Mouse (Mus musculus) thymus, postnatal 4 days (tissue): ENCODE results near the gene Tmem223.
"Not testable (repeated sequence)": the region's sequence is repeated elsewhere in the genome, so short reads cannot be mapped to it uniquely, and the experiment has no call there.

Source experiments
- DNase-seq: peaks from one replicate; pipeline ENCODE4 v3.0.0; 2021

Gene Tmem223

DNA sequence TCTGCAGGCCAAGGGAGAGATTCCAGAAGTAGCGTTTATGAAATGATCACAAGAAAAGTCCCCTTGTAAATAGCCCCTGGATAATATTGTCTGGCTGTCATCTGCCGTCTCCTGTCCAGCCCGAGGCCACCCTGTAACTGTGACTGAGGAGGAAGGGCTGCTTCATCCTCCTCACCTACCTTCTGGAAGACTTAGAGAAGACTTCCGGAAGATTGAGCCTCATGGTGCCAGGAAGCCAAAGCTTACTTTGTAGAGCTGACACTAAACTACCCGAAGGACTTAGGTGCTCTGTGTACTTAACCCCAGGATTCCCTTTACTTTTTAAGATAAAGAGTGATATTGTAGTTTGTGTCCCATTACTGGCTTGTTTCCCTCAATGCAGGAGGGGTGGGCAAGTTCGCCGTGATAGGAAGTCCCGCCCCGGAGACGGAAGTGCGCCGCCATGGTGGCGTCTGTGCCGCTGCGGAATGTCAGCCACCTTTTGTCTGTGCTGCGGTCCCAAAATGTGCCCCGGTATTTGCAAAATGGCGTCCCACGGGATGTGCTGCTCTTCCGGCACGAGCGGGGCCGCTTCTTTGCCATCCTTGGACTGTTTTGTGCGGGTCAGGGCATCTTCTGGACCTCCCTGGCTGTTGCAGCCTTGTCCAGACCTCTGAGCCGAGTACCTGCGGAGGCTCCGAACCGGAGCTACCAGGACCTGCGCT, at the start of gene Tmem223:
TSS of gene Tmem223 (plus strand) at position 430 of the 704 bp plus-strand sequence.
- peak; percentile 90 for DNase-seq

DNA sequence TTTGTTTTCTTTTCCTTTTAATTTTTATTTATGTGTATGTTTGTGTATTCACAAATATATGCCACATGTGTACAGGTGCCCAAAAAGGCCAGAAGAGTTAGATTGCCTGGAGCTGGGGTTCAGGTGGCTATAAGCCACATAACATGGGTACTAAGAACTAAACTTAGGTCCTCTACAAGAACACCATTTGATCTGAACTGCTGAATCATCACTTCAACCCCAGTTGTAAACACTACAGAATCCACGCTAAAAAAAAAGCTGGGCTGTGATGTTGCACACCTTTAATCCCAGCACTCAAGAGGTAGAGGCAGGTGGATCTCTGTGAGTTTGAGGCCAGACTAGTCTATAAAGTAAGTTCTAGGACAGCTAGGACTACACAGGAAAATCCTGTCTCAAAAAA, 49.4 kb upstream of the Tmem223 start:
- DNase-seq = no peak

DNA sequence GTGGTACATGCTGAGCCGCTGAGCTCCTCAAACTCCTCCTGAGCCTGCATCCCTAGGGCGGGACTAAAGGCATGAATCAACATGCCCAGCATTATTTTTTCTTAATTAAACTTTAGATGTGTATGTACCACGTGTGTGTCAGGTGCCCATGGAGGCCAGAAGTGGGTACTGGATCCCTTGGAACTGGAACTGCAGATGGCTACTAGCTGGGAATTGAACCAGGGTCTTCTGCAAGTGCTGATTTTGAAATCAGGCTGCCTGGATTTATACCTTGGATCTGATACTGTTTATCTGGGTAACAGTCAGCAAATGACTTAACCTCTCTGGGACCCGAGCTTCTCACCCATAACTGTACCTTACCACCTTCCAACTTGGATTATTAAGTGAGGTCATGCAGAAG, 48.8 kb upstream of the Tmem223 start:
- no peak for DNase-seq

DNA sequence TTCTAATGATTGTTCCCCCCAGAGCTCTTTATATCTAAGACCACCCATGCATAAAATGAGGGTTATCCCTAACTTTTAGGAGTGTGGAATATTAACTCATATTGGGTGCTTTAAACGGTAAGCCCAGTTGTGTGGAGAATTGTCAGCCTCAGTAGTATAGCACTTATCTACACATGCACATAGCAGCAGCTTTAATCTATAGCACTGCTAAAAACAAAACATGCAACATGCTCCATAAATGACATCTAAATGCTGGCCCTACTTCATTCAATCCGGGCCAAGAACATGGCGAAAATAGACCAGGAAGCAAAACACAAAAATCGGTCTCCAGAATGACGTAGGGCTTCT, 48.3 kb upstream of the Tmem223 start:
- DNase-seq = no peak

DNA sequence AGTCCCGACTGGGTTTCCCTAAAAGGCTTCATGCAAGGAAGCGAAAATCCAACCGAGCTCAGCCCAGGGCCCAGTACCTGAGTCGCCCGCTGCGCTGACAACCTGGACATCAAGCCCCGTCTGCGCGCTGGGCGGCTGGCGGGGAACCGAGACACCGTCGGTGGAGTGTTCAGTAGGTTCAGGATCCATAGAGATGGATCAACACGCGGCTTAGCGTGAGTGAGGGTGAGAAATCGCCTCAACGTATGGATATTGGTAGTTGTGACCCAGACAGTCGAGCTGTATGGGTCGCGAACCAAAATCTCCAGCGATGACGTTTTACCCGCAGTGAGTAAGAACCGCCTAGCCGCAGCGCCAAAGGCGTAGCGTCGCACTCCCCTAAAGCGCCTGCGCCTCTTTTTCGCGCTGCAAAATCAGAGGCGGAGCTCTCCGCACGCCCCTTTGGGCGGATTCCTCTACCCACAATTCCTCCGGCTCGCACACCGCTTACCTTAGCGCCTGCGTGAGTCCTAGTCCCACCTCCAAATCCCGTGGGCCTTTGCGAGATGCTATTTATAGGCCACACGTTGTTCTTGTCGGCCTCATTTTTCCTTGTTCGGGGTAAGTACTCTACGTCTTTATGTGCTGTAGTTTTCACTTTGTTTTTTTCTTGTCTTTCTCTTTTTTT, 47.8 kb upstream of the Tmem223 start, which contains the start of gene Slc3a2:
TSS of gene Slc3a2 (minus strand) at position 463 of the 667 bp plus-strand sequence.
- DNase-seq = peak; percentile 91

DNA sequence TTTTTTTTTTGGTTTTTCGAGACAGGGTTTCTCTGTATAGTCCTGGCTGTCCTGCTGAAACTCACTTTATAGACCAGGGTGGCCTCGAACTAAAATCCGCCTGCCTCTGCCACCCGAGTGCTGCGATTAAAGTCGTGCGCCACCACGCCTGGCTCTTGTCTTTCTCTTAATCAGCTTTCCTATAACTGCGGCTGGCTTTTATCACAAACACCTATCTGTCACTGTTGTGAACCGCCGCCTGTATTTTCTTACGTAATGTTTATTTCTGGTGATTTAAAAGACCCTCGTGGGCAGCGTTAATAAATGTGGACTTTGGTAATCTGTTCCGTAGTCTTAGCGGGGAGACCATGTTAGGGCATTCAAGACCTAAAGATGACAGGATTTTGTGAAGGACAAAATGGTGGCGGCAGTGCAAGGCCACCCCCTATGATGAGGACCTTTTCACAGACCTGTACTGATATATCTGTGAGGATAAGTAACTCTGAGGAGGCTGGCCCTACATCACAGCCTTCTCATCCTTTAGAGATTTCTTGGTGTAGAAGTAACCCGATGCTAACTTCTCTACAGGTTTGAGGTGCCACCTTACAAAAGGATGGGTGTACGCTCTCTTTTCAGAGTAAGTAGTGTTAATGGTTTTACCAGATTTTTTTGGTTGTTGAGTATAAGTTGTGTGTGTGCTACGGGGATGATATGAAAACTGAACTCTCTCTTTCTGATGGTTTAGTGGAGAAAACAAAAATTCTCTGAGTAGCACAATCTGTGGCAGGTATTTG, 47.0 kb upstream of the Tmem223 start:
- DNase-seq = no peak

DNA sequence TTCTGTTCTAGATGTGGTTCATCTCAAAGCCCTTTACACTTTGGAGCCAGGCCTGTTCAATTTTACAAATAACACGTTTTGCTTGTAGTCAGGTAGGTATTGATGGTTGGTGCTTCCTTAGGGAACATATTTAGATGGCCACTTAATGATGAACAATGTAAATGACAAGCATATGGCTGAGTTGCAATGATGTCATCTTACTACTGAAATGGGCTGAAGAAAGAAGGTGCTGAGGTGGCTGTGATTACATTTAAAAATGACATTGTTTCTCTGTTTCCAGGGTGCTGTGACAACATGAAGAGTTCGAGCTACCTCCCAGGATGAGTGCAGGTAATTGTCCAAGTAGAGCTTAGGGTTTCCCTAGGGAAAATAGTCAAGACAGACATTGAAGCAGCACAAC, 46.4 kb upstream of the Tmem223 start:
- DNase-seq = no peak

DNA sequence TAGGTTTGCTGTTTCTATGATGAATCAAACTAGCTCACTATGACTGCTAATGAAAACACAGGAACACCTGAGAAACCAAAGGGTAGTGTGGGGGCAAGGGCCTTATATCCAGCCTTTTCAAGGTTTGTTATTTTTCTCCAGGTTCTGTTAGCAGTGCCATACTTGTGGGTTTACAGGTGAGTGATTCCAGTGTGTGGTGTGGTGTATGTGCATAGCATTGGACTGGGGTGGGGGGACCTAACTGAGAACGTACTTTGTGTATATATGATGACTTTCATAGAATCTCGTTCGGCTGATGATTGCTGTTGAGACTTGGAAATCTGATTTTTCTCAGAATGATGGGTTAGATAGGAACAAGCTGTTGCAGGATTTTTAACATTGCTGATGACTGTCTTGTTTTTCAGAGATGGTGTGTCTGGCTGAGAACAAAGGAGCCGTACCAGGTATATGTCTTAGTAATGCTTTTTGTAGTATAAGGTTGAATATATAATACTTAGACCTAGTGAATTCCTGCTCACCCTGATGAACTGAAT, 45.6 kb upstream of the Tmem223 start:
- DNase-seq = no peak

DNA sequence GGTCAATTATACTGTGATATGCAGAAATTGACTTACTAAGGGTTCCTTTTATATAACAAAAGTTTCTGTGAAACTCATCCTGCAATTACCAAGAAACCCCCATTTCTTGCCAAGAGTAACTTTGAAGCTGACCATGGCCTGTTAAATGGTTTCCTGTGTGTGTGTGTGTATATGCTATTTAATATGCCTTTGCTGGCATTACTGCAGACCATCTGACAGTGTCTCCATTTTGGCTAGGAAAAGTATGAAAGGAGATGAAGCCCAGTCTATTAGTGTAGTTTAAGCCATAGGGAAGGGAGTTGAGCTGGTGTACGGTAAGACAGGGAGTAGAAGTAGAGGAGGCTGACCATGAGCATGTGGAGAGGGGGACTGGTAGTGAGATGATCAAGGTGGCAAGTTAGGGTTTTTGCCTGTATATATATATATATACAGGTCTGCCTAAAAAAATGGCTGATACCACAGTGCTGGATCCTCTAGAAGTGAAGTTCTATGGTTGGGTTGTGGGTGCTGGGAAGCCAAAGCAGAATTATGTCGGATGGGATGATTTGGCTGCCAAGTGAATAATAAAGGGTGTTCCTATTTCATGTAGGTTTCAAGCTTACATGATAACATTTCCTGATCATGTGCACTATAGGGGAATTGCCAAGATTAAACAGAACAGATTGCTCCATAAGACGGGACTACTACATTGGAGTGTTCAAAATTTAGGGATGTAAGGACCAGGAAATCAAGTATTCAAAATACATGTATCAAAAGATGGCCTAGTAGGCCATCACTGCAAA, 44.0 kb upstream of the Tmem223 start:
- DNase-seq = no peak

DNA sequence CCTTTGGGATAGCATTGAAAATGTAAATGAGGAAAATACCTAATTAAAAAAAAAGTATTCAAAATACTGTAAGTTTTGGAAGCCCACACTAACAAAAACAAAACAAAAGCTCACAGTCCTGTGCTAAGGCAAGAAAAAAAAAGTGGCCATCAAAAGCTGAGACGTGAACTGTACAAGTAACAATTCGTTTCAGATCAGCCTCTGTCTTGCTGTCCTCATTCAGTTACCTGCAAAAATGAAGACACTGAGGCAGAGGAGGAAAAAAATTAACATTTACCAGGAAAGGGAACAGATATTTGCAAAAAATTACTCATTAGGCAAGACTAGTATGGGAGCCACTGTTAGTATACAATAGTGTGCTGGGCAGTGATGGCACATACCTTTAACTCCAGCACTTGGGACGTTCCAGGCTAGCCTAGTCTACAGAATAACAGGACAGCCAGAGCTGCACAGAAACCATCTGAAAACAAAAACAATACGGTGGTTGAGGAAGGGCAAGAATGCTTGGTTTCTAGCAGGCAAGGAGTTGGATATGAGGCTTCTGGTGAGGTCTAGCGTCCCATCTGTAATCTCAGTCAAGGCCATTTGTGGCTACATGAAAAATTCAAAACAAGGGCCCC, 43.2 kb upstream of the Tmem223 start:
- no peak for DNase-seq

DNA sequence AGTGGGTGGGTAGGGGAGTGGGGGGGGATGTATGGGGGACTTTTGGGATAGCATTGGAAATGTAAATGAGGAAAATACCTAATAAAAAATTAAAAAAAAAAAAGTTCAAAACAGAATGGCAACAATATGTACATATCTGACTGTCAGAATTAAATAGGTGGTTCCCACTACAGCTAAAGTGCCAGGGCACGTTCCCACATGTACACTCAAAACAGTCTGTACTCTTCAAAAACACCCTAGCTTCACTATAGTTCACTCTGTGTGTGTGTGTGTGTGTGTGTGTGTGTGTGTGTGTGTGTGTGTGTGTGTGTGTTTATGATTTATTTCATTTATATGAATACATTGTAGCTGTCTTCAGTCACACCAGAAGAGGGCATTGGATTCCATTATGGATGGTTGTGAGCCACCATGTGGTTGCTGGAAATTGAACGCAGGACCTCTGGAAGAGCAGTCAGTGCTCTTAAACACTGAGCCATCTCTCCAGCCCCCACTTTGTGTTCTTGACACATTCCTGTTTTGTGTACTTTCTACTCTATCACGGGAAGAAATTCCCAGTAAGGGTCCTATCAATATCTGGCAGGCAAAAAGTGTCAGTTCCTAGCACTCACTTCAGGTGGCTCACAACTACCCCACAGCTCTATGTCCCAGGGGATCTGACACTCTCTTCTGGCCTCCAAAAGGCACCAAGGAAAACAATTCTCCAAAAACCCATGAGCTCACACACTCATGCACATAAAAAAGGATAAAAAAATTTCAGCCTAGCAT, 42.3 kb upstream of the Tmem223 start:
- DNase-seq = not testable (repeated sequence)

DNA sequence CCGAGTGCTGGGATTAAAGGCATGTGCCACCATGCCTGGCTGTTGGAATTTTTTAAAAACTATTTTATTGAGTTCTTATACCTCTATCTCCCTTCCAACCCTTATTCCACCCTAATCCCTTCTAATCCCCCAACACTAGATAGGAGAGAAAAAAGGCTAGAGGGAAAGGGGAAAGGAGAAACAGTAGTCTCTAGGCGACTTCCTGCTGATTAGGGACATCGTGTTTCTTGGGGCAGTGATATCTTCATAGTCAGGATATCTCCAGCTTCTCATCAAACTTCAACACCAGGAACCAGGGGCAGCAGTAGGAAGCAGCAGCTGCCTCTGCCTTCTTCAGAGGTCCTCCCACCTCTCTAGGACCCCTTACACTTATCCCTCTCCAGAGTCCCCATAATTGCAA, 36.5 kb upstream of the Tmem223 start:
- DNase-seq = no peak

DNA sequence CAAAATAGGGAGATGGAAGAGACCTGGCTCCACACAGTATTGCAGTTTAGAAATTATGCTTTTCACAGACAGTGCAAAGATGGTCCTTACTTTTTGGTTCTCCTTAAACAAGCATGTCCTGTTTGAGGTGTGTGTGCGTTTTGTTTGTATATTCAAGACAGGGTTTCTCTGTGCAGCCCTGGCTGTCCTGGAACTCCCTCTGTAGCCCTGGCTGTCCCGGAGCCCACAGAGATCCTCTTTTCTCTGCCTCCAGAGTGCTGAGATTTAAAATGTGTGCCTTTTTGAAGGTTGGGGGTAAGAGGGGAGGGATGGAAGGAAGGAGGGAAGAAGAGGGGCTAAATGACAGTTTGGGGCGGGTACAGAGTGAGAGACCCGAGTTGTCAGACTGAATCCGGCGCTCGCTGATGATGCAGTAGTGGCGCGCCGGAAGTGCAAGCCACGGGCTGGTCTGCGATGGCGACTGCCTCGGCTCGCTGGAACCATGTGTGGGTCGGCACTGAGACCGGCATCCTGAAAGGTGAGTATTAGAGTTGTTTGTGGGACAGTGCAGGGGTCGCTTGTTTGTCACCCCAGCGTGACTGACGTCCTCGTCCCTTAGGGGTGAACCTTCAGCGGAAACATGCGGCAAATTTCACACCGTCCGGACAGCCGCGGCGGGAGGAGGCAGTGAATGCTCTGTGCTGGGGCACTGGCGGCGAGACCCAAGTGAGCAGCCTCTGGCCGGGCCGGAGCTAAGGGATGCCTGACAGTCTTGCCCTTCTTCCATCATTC, 35.2 kb upstream of the Tmem223 start, which contains the start of gene Wdr74:
TSS of gene Wdr74 (plus strand) at position 439 of the 771 bp plus-strand sequence.
- DNase-seq = peak; percentile 95

DNA sequence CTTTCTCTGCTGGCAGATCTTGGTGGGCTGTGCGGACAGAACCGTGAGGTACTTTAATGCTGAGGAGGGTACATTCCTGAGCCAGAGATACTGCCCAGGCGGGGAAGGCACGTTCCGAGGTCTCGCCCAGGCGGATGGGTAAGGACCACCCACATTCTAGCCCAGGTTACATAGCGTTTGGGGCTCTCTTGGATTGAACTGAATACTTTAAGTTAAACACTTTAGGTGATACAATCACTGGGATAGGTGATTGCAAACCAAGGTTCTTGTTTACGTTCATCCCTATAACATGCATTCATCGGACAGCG, 34.7 kb upstream of the Tmem223 start:
- DNase-seq = no peak

DNA sequence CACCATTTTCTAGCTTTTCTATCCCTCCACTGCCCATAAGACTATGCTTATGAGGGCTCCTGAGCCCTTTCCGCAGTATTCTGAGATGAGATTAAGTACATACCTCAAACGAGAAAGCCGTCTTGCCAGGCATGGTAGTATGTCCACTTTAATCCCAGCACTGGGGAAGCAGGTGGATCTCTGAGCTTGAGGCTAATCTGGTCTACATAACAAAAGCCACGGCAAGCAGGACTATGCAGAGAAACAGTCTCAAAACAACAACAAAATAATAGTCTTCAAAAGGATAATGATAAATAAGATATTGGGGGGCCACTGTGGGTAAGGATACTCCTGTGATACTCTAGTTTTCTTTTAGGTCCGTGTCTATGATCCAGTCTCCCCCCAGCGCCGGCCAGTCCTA, 31.9 kb upstream of the Tmem223 start:
- no peak for DNase-seq

DNA sequence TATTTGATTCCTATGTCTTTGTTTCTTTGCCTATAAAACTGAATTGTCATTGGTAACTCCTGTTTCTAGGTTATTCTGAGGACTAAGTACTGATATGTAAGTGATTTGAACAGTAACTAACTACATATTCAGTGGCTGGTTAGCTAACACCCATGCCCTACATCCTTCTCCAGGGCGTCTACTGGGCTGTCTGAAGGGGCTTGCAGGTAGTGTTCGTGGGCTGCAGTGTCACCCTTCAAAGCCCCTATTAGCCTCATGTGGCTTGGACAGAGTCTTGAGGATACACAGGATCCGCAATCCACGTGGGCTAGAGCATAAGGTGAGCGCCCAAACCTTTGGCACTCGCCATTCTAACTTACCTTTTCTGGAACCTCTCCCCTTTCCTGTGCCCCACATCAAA, 31.1 kb upstream of the Tmem223 start:
- DNase-seq = no peak

DNA sequence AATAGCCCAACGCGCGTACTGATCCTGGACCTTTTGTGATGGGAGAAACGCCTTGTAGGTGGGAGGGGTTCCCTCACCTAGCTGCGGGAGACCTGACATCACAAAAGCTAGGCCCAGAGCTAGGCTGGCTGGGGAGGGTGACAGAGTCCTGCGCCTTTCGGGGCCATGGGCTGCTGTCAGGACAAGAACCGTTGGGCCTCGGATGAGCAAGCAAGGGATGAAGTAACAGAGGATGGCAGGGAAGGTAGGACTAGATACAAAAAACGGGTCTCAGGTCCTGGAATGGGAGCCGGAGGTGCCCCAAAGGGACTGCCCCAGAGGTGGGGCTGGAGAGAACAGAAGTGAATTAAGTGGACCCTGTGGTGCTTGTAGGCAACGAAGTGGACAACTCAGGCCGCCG, 30.2 kb upstream of the Tmem223 start, which contains the start of gene 1700092M07Rik:
TSS of gene 1700092M07Rik (plus strand) at position 116 of the 400 bp plus-strand sequence.
- no peak for DNase-seq

DNA sequence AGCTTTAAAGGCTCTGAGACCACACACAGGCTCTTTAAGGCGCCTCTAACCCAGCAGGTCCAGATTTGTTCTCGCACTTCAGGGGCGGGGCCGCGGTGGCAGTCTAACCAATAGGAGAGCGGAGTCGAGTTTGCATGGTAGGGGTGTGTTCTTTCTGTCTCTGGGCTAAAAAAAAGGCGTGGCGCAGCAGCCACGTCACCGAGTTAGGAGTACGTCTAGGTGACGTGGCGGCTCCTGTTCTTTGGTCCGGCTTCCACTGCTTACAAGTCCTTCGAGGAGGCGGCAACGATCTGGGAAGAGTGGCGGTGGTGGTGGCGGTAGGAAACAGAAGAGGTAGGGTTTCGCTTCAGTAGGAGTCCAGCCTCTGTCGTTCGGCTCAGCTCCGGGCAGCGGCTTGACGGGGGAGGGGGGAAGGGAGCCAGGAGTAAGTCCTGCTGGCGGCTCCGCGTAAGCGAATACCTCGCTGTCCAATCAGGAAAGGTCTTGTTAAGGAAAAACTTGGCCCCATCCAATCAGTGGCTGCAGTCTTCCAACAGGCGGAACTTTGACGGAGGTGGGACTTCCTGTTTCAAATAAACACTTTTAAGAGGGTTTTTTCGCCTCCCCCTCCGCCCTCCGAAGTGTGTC, 29.4 kb upstream of the Tmem223 start, which contains the start of gene Stx5a:
TSS of gene Stx5a (plus strand) at position 171 of the 627 bp plus-strand sequence.
- DNase-seq = peak; percentile 95

DNA sequence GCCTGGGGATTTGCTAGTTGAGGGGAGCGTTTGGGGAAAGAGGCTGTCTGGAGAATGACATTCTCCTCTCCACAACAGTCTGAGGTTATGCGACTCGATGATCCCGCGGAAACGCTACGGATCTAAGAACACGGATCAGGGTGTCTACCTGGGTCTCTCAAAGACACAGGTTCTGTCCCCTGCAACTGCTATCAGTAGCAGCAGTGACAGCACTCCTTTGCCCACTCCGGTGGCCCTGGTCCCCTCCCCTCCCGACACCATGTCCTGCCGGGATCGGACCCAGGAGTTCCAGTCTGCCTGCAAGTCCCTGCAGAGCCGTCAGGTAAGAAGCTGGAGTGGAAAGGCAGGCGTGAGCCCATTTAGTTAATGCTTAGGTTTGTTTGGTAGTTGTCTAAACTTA, 28.6 kb upstream of the Tmem223 start:
- peak; percentile 28 for DNase-seq

DNA sequence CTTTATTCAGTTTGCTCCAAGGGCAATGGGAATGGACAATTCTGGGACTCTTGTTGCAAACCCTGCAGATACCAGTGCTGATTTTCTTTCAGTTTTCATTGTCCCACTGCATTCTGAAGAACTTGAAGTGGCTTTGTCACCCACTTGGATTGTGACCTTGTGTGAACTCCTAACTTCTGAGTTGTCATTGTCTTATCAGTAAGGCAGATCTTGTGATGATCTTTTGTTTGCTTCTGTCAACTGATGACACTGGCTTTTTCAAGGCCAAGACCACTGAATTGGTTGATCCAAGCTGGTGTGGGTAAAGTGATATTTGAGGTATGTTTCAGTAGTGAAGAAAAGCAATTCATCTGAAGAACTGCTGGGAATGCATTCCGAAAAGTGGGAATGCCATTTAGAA, 25.4 kb upstream of the Tmem223 start:
- no peak for DNase-seq
